19 mouse cellular contexts compared by ENCODE assay signal in genomic region chr6:29439251-29439650, GRCm38 (mm10). TPM values are rescaled to one million over a fixed set of nuclear protein-coding genes. Genes with fewer than 3 reads are reported as not detected.
DNase-seq lines count a peak whose midpoint lies in the region; ATAC-seq and TF ChIP-seq lines count a peak whose summit lies in the region.
"Had no signal": no experiment of that assay in that cellular context is flagged by ENCODE, and none has a peak within 500 bp of the region (broad histone marks: within the 10 kb centered on the region; RNA-seq: fewer than 3 reads in every experiment).

No protein-coding gene starts in this region.

- H3K4me1 ChIP-seq in heart, embryonic 11.5 days (ENCODE audit: control insufficient read depth, insufficient read depth, low read length) = peaks cover 21% of the 10 kb centered on the region
- peaks cover 28% of the 10 kb centered on the region for H3K4me1 ChIP-seq in limb, embryonic 14.5 days (ENCODE audit: control insufficient read depth, insufficient read depth, low read length)
- peaks cover 28% of the 10 kb centered on the region for H3K4me1 ChIP-seq in limb, embryonic 10.5 days

- no peak overlapping the region for H3K9ac ChIP-seq in heart, embryonic 11.5 days (ENCODE audit: low read depth, low read length)
- no peak overlapping the region for H3K9ac ChIP-seq in limb, embryonic 14.5 days (ENCODE audit: low read depth, low read length, severe bottlenecking)
- H3K9ac ChIP-seq: forebrain, embryonic 15.5 days; hindbrain, embryonic 15.5 days; liver, embryonic 13.5 days; midbrain, embryonic 12.5 days had no signal

- no peaks in the 10 kb centered on the region for H3K9me3 ChIP-seq in heart, embryonic 11.5 days (replicated peaks; ENCODE audit: control insufficient read depth, low read length)
- H3K9me3 ChIP-seq in limb, embryonic 14.5 days (ENCODE audit: control insufficient read depth, low read length) = no peaks in the 10 kb centered on the region
- H3K9me3 ChIP-seq in limb, embryonic 10.5 days (replicated peaks) = no peaks in the 10 kb centered on the region
- H3K9me3 ChIP-seq: forebrain, embryonic 15.5 days; hindbrain, embryonic 15.5 days; liver, embryonic 13.5 days; midbrain, embryonic 12.5 days had no signal

- no peak overlapping the region for H3K4me3 ChIP-seq in heart, embryonic 11.5 days (ENCODE audit: low read depth, low read length)
- H3K4me3 ChIP-seq in limb, embryonic 14.5 days (replicated peaks; ENCODE audit: low read length) = no peak overlapping the region
- no peak overlapping the region for H3K4me3 ChIP-seq in limb, embryonic 10.5 days
- H3K4me3 ChIP-seq in myocyte = no peak overlapping the region
- H3K4me3 ChIP-seq: forebrain, embryonic 15.5 days; hindbrain, embryonic 15.5 days; liver, embryonic 13.5 days; midbrain, embryonic 12.5 days had no signal

- H3K79me2 ChIP-seq in myocyte (ENCODE audit: control insufficient read depth, insufficient read depth) = peaks cover 33% of the 10 kb centered on the region

- H3K36me3 ChIP-seq in heart, embryonic 11.5 days (ENCODE audit: control insufficient read depth, insufficient read depth, low read length) = peaks cover 25% of the 10 kb centered on the region
- peaks cover 60% of the 10 kb centered on the region for H3K36me3 ChIP-seq in limb, embryonic 14.5 days (ENCODE audit: control insufficient read depth, insufficient read depth, low read length)
- peaks cover 20% of the 10 kb centered on the region; the same call in 1 of the 2 replicates for H3K36me3 ChIP-seq in limb, embryonic 10.5 days
- H3K36me3 ChIP-seq in myocyte (ENCODE audit: control insufficient read depth, insufficient read depth) = peaks cover 71% of the 10 kb centered on the region
- H3K36me3 ChIP-seq: forebrain, embryonic 15.5 days; hindbrain, embryonic 15.5 days; liver, embryonic 13.5 days; midbrain, embryonic 12.5 days had no signal

- no peak overlapping the region for H3K27ac ChIP-seq in heart, embryonic 11.5 days (ENCODE audit: low read depth, low read length)
- H3K27ac ChIP-seq in limb, embryonic 14.5 days (replicated peaks; ENCODE audit: low read depth, low read length) = no peak overlapping the region
- no peak overlapping the region for H3K27ac ChIP-seq in limb, embryonic 10.5 days
- H3K27ac ChIP-seq: forebrain, embryonic 15.5 days; hindbrain, embryonic 15.5 days; liver, embryonic 13.5 days; midbrain, embryonic 12.5 days had no signal

- DNase-seq in heart, adult 18-20 months = peak; percentile 55 to 57
- peak; percentile 40 for DNase-seq in limb, embryonic 14.5 days (ENCODE audit: low spot score)
- no peak for DNase-seq in limb, embryonic 10.5 days (ENCODE audit: low spot score)
- peak; percentile 79 for DNase-seq in gastrocnemius, adult 18-20 months (ENCODE audit: low spot score)
- DNase-seq: kidney, adult 9 months; liver, embryonic 13.5 days; lung, postnatal 14 days; thymus, postnatal 14 days had no signal

- no peak overlapping the region for H3K4me2 ChIP-seq in heart, embryonic 11.5 days
- H3K4me2 ChIP-seq in limb, embryonic 14.5 days (replicated peaks; ENCODE audit: low read depth, low read length, severe bottlenecking) = no peak overlapping the region
- peak overlapping the region; percentile 86 for H3K4me2 ChIP-seq in myocyte (ENCODE audit: low read depth)
- H3K4me2 ChIP-seq: forebrain, embryonic 15.5 days; hindbrain, embryonic 15.5 days; liver, embryonic 13.5 days; midbrain, embryonic 12.5 days had no signal

- 88% methylated on average over 4 of the region's 4 CpGs for WGBS in heart, embryonic 11.5 days (ENCODE audit: insufficient replicate concordance)
- WGBS in limb, embryonic 14.5 days = 81% methylated on average over 4 of the region's 4 CpGs
- 81% methylated on average over 4 of the region's 4 CpGs for WGBS in limb, embryonic 10.5 days

- no peak for ATAC-seq in heart, embryonic 11.5 days (replicated peaks; ENCODE audit: insufficient number of reproducible peaks, low FRiP score, low TSS enrichment)
- ATAC-seq in limb, embryonic 14.5 days (ENCODE audit: low FRiP score, low read depth) = no peak
- no peak for ATAC-seq in CD4-positive, CD25-positive, alpha-beta regulatory T cell, adult 4 months
- ATAC-seq: forebrain, embryonic 15.5 days had no signal

- H3K27me3 ChIP-seq in heart, embryonic 11.5 days (ENCODE audit: control insufficient read depth, insufficient read depth, low read length) = no peaks in the 10 kb centered on the region
- no peaks in the 10 kb centered on the region for H3K27me3 ChIP-seq in limb, embryonic 14.5 days (ENCODE audit: control insufficient read depth, insufficient read depth, low read length)
- peaks cover 8% of the 10 kb centered on the region for H3K27me3 ChIP-seq in limb, embryonic 10.5 days (ENCODE audit: low read depth, poor library complexity, severe bottlenecking)
- no peaks in the 10 kb centered on the region for H3K27me3 ChIP-seq in myocyte (ENCODE audit: control insufficient read depth, insufficient read depth, insufficient read length)

- no peak for TF ChIP-seq POLR2A in limb, embryonic 14.5 days (IDR thresholded peaks at IDR 0.05; ENCODE audit: borderline replicate concordance, extremely low read depth, insufficient read depth, insufficient read length)
- TF ChIP-seq POLR2A in myocyte (IDR thresholded peaks at IDR 0.05; ENCODE audit: insufficient read length, low read depth) = peak; percentile 53

- H3ac ChIP-seq in myocyte (ENCODE audit: control insufficient read depth, insufficient read length) = no peak overlapping the region

TF ChIP-seq in myocyte, 11 proteins besides CTCF, POLR2A, EP300 and RAD21 (continues in another document):
- TF ChIP-seq CEBPB (IDR thresholded peaks at IDR 0.05; ENCODE audit: insufficient read depth, poor library complexity, severe bottlenecking) = no peak
- no peak for TF ChIP-seq REST (IDR thresholded peaks at IDR 0.05; ENCODE audit: insufficient read depth, insufficient read length)
- TF ChIP-seq POLR2AphosphoS2 (IDR thresholded peaks at IDR 0.05; ENCODE audit: insufficient read length, low read depth) = peak; percentile 86
- peak; percentile 62 for TF ChIP-seq TCF12 (IDR thresholded peaks at IDR 0.05; ENCODE audit: insufficient read depth, poor library complexity, severe bottlenecking)
- TF ChIP-seq MYOD1 (IDR thresholded peaks at IDR 0.05; ENCODE audit: control insufficient read depth in 1 of 3, insufficient read length in 2 of 3, low read depth in 2 of 3) = peak; percentile 97 to 100 (median 99)
- TF ChIP-seq MAX (IDR thresholded peaks at IDR 0.05; ENCODE audit: low read depth) = no peak

RNA-seq across cellular contexts. Expression of gene Flnc, which starts 6.2 kb away (rescaled TPM):
- total RNA-seq in heart, adult 18-20 months (2021) = 100 to 1,000 TPM; 215 to 222 TPM
- 37.1 and 42.5 TPM in 2 replicates for polyA plus RNA-seq in heart, embryonic 11.5 days (2014; fragmentation: Nextera tagmentation; extraction: Ambion mirVana)
- 38.1 and 43.9 TPM in 2 replicates for polyA plus RNA-seq in limb, embryonic 14.5 days (2012; rRNA removed)
- polyA plus RNA-seq in limb, embryonic 14.5 days (2014; fragmentation: Nextera tagmentation; extraction: Ambion mirVana) = 25.1 and 27.0 TPM in 2 replicates
- 3.7 and 5.6 TPM in 2 replicates for polyA plus RNA-seq in limb, embryonic 10.5 days (2016; fragmentation: Nextera tagmentation; extraction: Ambion mirVana)
- total RNA-seq in gastrocnemius, adult 18-20 months (2021) = 100 to 1,000 TPM; 349 to 691 TPM
- 268 TPM for polyA plus RNA-seq in myocyte (2012; fragmentation: generic; extraction: Trizol)
- not detected for polyA plus RNA-seq in CD4-positive, CD25-positive, alpha-beta regulatory T cell, adult 4 months (2017; shearing (Covaris generic))

RNA-seq across cellular contexts. Expression of gene Atp6v1f, which starts 28.3 kb away (rescaled TPM):
- total RNA-seq in heart, adult 18-20 months (2021) = 100 to 1,000 TPM; 111 to 118 TPM
- polyA plus RNA-seq in heart, embryonic 11.5 days (2014; fragmentation: Nextera tagmentation; extraction: Ambion mirVana) = 200 and 209 TPM in 2 replicates
- polyA plus RNA-seq in limb, embryonic 14.5 days (2012; rRNA removed) = 195 and 204 TPM in 2 replicates
- polyA plus RNA-seq in limb, embryonic 14.5 days (2014; fragmentation: Nextera tagmentation; extraction: Ambion mirVana) = 226 and 239 TPM in 2 replicates
- 185 and 196 TPM in 2 replicates for polyA plus RNA-seq in limb, embryonic 10.5 days (2016; fragmentation: Nextera tagmentation; extraction: Ambion mirVana)
- 100 to 1,000 TPM; 118 to 125 TPM for total RNA-seq in gastrocnemius, adult 18-20 months (2021)
- polyA plus RNA-seq in myocyte (2012; fragmentation: generic; extraction: Trizol) = 242 TPM
- polyA plus RNA-seq in CD4-positive, CD25-positive, alpha-beta regulatory T cell, adult 4 months (2017; shearing (Covaris generic)) = 100 to 1,000 TPM; 325 to 332 TPM

RNA-seq across cellular contexts. Expression of gene Atp6v1fnb, which starts 32.0 kb away (rescaled TPM):
- not detected for total RNA-seq in heart, adult 18-20 months (2021)
- not detected in 2 replicates for polyA plus RNA-seq in heart, embryonic 11.5 days (2014; fragmentation: Nextera tagmentation; extraction: Ambion mirVana)
- 0.12 TPM in 1 of 2 replicates, not detected in the other for polyA plus RNA-seq in limb, embryonic 14.5 days (2012; rRNA removed)
- 0.35 TPM in 1 of 2 replicates, not detected in the other for polyA plus RNA-seq in limb, embryonic 14.5 days (2014; fragmentation: Nextera tagmentation; extraction: Ambion mirVana)
- 0.34 TPM in 1 of 2 replicates, not detected in the other for polyA plus RNA-seq in limb, embryonic 10.5 days (2016; fragmentation: Nextera tagmentation; extraction: Ambion mirVana)
- under 1 TPM in 1 of 2 experiments, not detected in 1; 0.37 TPM for total RNA-seq in gastrocnemius, adult 18-20 months (2021)
- polyA plus RNA-seq in myocyte (2012; fragmentation: generic; extraction: Trizol) = not detected
- not detected for polyA plus RNA-seq in CD4-positive, CD25-positive, alpha-beta regulatory T cell, adult 4 months (2017; shearing (Covaris generic))
- total RNA-seq: MEL had no signal
- polyA plus RNA-seq: cortical plate, adult 2 months; forebrain, embryonic 15.5 days; large intestine, adult 2 months; liver, embryonic 13.5 days; midbrain, embryonic 12.5 days; stomach, embryonic 14.5 days had no signal

RNA-seq across cellular contexts. Expression of gene Ccdc136, which starts 43.1 kb away (rescaled TPM):
- total RNA-seq in heart, adult 18-20 months (2021) = 1 to 10 TPM; 1.6 to 2.1 TPM
- 27.0 and 30.2 TPM in 2 replicates for polyA plus RNA-seq in heart, embryonic 11.5 days (2014; fragmentation: Nextera tagmentation; extraction: Ambion mirVana)
- polyA plus RNA-seq in limb, embryonic 14.5 days (2012; rRNA removed) = 25.3 and 26.0 TPM in 2 replicates
- polyA plus RNA-seq in limb, embryonic 14.5 days (2014; fragmentation: Nextera tagmentation; extraction: Ambion mirVana) = 26.2 and 26.8 TPM in 2 replicates
- polyA plus RNA-seq in limb, embryonic 10.5 days (2016; fragmentation: Nextera tagmentation; extraction: Ambion mirVana) = 19.4 and 29.8 TPM in 2 replicates
- total RNA-seq in gastrocnemius, adult 18-20 months (2021) = 10 to 100 TPM; 11.8 to 12.2 TPM
- 16.7 TPM for polyA plus RNA-seq in myocyte (2012; fragmentation: generic; extraction: Trizol)
- polyA plus RNA-seq in CD4-positive, CD25-positive, alpha-beta regulatory T cell, adult 4 months (2017; shearing (Covaris generic)) = under 1 TPM in 1 of 2 experiments, not detected in 1; 0.51 TPM
- total RNA-seq: MEL had no signal

RNA-seq across cellular contexts. Expression of gene Opn1sw, which starts 51.0 kb away (rescaled TPM):
- total RNA-seq in heart, adult 18-20 months (2021) = not detected
- polyA plus RNA-seq in heart, embryonic 11.5 days (2014; fragmentation: Nextera tagmentation; extraction: Ambion mirVana) = 0.27 and 0.30 TPM in 2 replicates
- 1.3 and 2.1 TPM in 2 replicates for polyA plus RNA-seq in limb, embryonic 14.5 days (2012; rRNA removed)
- 2.0 and 2.3 TPM in 2 replicates for polyA plus RNA-seq in limb, embryonic 14.5 days (2014; fragmentation: Nextera tagmentation; extraction: Ambion mirVana)
- 0.34 and 0.38 TPM in 2 replicates for polyA plus RNA-seq in limb, embryonic 10.5 days (2016; fragmentation: Nextera tagmentation; extraction: Ambion mirVana)
- total RNA-seq in gastrocnemius, adult 18-20 months (2021) = under 1 TPM in 1 of 2 experiments, not detected in 1; 0.26 TPM
- 0.17 TPM for polyA plus RNA-seq in myocyte (2012; fragmentation: generic; extraction: Trizol)
- under 1 TPM; 0.38 to 0.62 TPM for polyA plus RNA-seq in CD4-positive, CD25-positive, alpha-beta regulatory T cell, adult 4 months (2017; shearing (Covaris generic))
- total RNA-seq: adrenal gland, postnatal 4 days; MEL had no signal
- polyA plus RNA-seq: liver, embryonic 13.5 days had no signal
